Mouse (Mus musculus): ENCODE measurements at regions not wholly inside any gene's neighbourhood (a gene's known extent, or its start where the extent isn't known, plus 50 kb on each side); places are given as distances from the start of the nearest gene placed in this dataset.

- Histone ChIP-seq H3K4me1 (ENCODE audit: control insufficient read depth, insufficient read depth, low read length) (no peaks in the 10 kb centered on the region), H3K9me3 (replicated peaks; ENCODE audit: control insufficient read depth, low read length) (no peaks in the 10 kb centered on the region), H3K27me3 (ENCODE audit: control insufficient read depth, insufficient read depth, low read length) (no peaks in the 10 kb centered on the region), H3K36me3 (ENCODE audit: control insufficient read depth, insufficient read depth, low read length) (no peaks in the 10 kb centered on the region), H3K4me3 (replicated peaks; ENCODE audit: low read length) (no peak overlapping the region), H3K9ac (ENCODE audit: low read length) (no peak overlapping the region), H3K4me2 (ENCODE audit: low read depth, low read length) (no peak overlapping the region), H3K27ac (ENCODE audit: low read length) (no peak overlapping the region)
- no peak for ATAC-seq (ENCODE audit: insufficient read depth, low FRiP score)
- 85% methylated on average over 2 of the region's 2 CpGs for WGBS
Measured at GRCm38 (mm10) chr9:26625171-26625937, 108.2 kb upstream of the B3gat1 start.

GRCm38 (mm10) chr9:26632891-26633650 is 100.5 kb upstream of the B3gat1 start:
- no peak for ATAC-seq (ENCODE audit: insufficient read depth, low FRiP score)

GRCm38 (mm10) chr9:26635211-26635610 is 98.3 kb upstream of the B3gat1 start:
- Histone ChIP-seq H3K9me3 (replicated peaks; ENCODE audit: control insufficient read depth, low read length) (no peaks in the 10 kb centered on the region), H3K4me1 (ENCODE audit: control insufficient read depth, insufficient read depth, low read length) (no peaks in the 10 kb centered on the region), H3K27ac (ENCODE audit: low read length) (no peak overlapping the region), H3K27me3 (ENCODE audit: control insufficient read depth, insufficient read depth, low read length) (no peaks in the 10 kb centered on the region), H3K36me3 (ENCODE audit: control insufficient read depth, insufficient read depth, low read length) (no peaks in the 10 kb centered on the region), H3K4me2 (ENCODE audit: low read depth, low read length) (no peak overlapping the region), H3K9ac (ENCODE audit: low read length) (no peak overlapping the region), H3K4me3 (replicated peaks; ENCODE audit: low read length) (no peak overlapping the region)
- no peak for ATAC-seq (ENCODE audit: insufficient read depth, low FRiP score)

More at GRCm38 (mm10) chr9:26632891-26633650, 100.5 kb upstream of the B3gat1 start:
- Histone ChIP-seq H3K36me3 (ENCODE audit: control insufficient read depth, insufficient read depth, low read length) (no peaks in the 10 kb centered on the region), H3K4me1 (ENCODE audit: control insufficient read depth, insufficient read depth, low read length) (no peaks in the 10 kb centered on the region), H3K27me3 (ENCODE audit: control insufficient read depth, insufficient read depth, low read length) (no peaks in the 10 kb centered on the region), H3K4me2 (ENCODE audit: low read depth, low read length) (no peak overlapping the region), H3K9ac (ENCODE audit: low read length) (no peak overlapping the region), H3K9me3 (replicated peaks; ENCODE audit: control insufficient read depth, low read length) (no peaks in the 10 kb centered on the region), H3K4me3 (replicated peaks; ENCODE audit: low read length) (no peak overlapping the region), H3K27ac (ENCODE audit: low read length) (no peak overlapping the region)
- 84% methylated on average over 8 of the region's 8 CpGs for WGBS

GRCm38 (mm10) chr9:26638586-26638985 is 94.9 kb upstream of the B3gat1 start:
- Histone ChIP-seq H3K27ac (ENCODE audit: low read length) (no peak overlapping the region), H3K4me2 (ENCODE audit: low read depth, low read length) (no peak overlapping the region), H3K4me1 (ENCODE audit: control insufficient read depth, insufficient read depth, low read length) (no peaks in the 10 kb centered on the region), H3K36me3 (ENCODE audit: control insufficient read depth, insufficient read depth, low read length) (no peaks in the 10 kb centered on the region), H3K4me3 (replicated peaks; ENCODE audit: low read length) (no peak overlapping the region), H3K27me3 (ENCODE audit: control insufficient read depth, insufficient read depth, low read length) (no peaks in the 10 kb centered on the region), H3K9ac (ENCODE audit: low read length) (no peak overlapping the region), H3K9me3 (replicated peaks; ENCODE audit: control insufficient read depth, low read length) (no peaks in the 10 kb centered on the region)
- no peak for ATAC-seq (ENCODE audit: insufficient read depth, low FRiP score)
- 80% methylated on average over 2 of the region's 2 CpGs for WGBS

GRCm38 (mm10) chr9:26642302-26642701 is 91.2 kb upstream of the B3gat1 start:
- Histone ChIP-seq H3K36me3 (ENCODE audit: control insufficient read depth, insufficient read depth, low read length) (no peaks in the 10 kb centered on the region), H3K4me1 (ENCODE audit: control insufficient read depth, insufficient read depth, low read length) (no peaks in the 10 kb centered on the region), H3K4me3 (replicated peaks; ENCODE audit: low read length) (no peak overlapping the region), H3K27me3 (ENCODE audit: control insufficient read depth, insufficient read depth, low read length) (no peaks in the 10 kb centered on the region), H3K27ac (ENCODE audit: low read length) (no peak overlapping the region), H3K9ac (ENCODE audit: low read length) (no peak overlapping the region), H3K9me3 (replicated peaks; ENCODE audit: control insufficient read depth, low read length) (no peaks in the 10 kb centered on the region), H3K4me2 (ENCODE audit: low read depth, low read length) (no peak overlapping the region)
- no peak for ATAC-seq (ENCODE audit: insufficient read depth, low FRiP score)
- 71% methylated on average over 2 of the region's 2 CpGs for WGBS

- H3K4me2 ChIP-seq (ENCODE audit: low read depth, low read length), result no peak overlapping the region
- no peak overlapping the region for H3K9ac ChIP-seq (ENCODE audit: low read length)
- no peak overlapping the region for H3K27ac ChIP-seq (ENCODE audit: low read length)
- ATAC-seq (ENCODE audit: insufficient read depth, low FRiP score), result no peak
- 78% methylated on average over 4 of the region's 4 CpGs for WGBS
- no peak overlapping the region for H3K4me3 ChIP-seq (replicated peaks; ENCODE audit: low read length)
- no peaks in the 10 kb centered on the region for H3K9me3 ChIP-seq (replicated peaks; ENCODE audit: control insufficient read depth, low read length)
- H3K4me1 ChIP-seq (ENCODE audit: control insufficient read depth, insufficient read depth, low read length), result no peaks in the 10 kb centered on the region
- no peaks in the 10 kb centered on the region for H3K36me3 ChIP-seq (ENCODE audit: control insufficient read depth, insufficient read depth, low read length)
- H3K27me3 ChIP-seq (ENCODE audit: control insufficient read depth, insufficient read depth, low read length), result no peaks in the 10 kb centered on the region
Measured at GRCm38 (mm10) chr9:26642831-26643230, 90.7 kb upstream of the B3gat1 start.

- no peak overlapping the region for H3K9ac ChIP-seq (ENCODE audit: low read length)
- H3K4me2 ChIP-seq (ENCODE audit: low read depth, low read length), result no peak overlapping the region
- H3K27me3 ChIP-seq (ENCODE audit: control insufficient read depth, insufficient read depth, low read length), result no peaks in the 10 kb centered on the region
- no peak overlapping the region for H3K4me3 ChIP-seq (replicated peaks; ENCODE audit: low read length)
- WGBS, result 79% methylated on average over 7 of the region's 7 CpGs
- no peak for ATAC-seq (ENCODE audit: insufficient read depth, low FRiP score)
- H3K9me3 ChIP-seq (replicated peaks; ENCODE audit: control insufficient read depth, low read length), result no peaks in the 10 kb centered on the region
- H3K36me3 ChIP-seq (ENCODE audit: control insufficient read depth, insufficient read depth, low read length), result no peaks in the 10 kb centered on the region
- no peak overlapping the region for H3K27ac ChIP-seq (ENCODE audit: low read length)
- H3K4me1 ChIP-seq (ENCODE audit: control insufficient read depth, insufficient read depth, low read length), result no peaks in the 10 kb centered on the region
Measured at GRCm38 (mm10) chr9:26649506-26649905, 84.0 kb upstream of the B3gat1 start.

GRCm38 (mm10) chr9:26652920-26653319 is 80.6 kb upstream of the B3gat1 start:
- Histone ChIP-seq H3K27me3 (ENCODE audit: control insufficient read depth, insufficient read depth, low read length) (no peaks in the 10 kb centered on the region), H3K27ac (ENCODE audit: low read length) (no peak overlapping the region), H3K36me3 (ENCODE audit: control insufficient read depth, insufficient read depth, low read length) (no peaks in the 10 kb centered on the region), H3K9me3 (replicated peaks; ENCODE audit: control insufficient read depth, low read length) (no peaks in the 10 kb centered on the region), H3K4me1 (ENCODE audit: control insufficient read depth, insufficient read depth, low read length) (no peaks in the 10 kb centered on the region), H3K4me2 (ENCODE audit: low read depth, low read length) (no peak overlapping the region), H3K4me3 (replicated peaks; ENCODE audit: low read length) (no peak overlapping the region), H3K9ac (ENCODE audit: low read length) (no peak overlapping the region)
- 81% methylated on average over 1 of the region's 1 CpGs for WGBS
- ATAC-seq (ENCODE audit: insufficient read depth, low FRiP score), result no peak

GRCm38 (mm10) chr9:26659366-26659765 is 74.2 kb upstream of the B3gat1 start:
- H3K27ac ChIP-seq (ENCODE audit: low read length), result no peak overlapping the region
- no peaks in the 10 kb centered on the region for H3K9me3 ChIP-seq (replicated peaks; ENCODE audit: control insufficient read depth, low read length)
- H3K4me3 ChIP-seq (replicated peaks; ENCODE audit: low read length), result no peak overlapping the region
- H3K4me2 ChIP-seq (ENCODE audit: low read depth, low read length), result no peak overlapping the region
- no peak overlapping the region for H3K9ac ChIP-seq (ENCODE audit: low read length)
- no peaks in the 10 kb centered on the region for H3K27me3 ChIP-seq (ENCODE audit: control insufficient read depth, insufficient read depth, low read length)
- no peak for ATAC-seq (ENCODE audit: insufficient read depth, low FRiP score)
- no peaks in the 10 kb centered on the region for H3K4me1 ChIP-seq (ENCODE audit: control insufficient read depth, insufficient read depth, low read length)
- H3K36me3 ChIP-seq (ENCODE audit: control insufficient read depth, insufficient read depth, low read length), result no peaks in the 10 kb centered on the region
- 56% methylated on average over 2 of the region's 2 CpGs for WGBS

Measured in stomach, embryonic 16.5 days (tissue).